Mouse (Mus musculus) megakaryocyte, embryonic 14.5 days (primary cell): ENCODE measurements around the gene Rplp1.

Experiments used
- FLI1 ChIP-seq: IDR thresholded peaks from 2 replicates; pipeline ENCODE4 v1.6.1; 2012; ENCODE audit warnings: low read length, inconsistent platforms, mixed read lengths
- GATA1 ChIP-seq: IDR thresholded peaks from 3 replicates; pipeline ENCODE4 v1.6.1; 2012; ENCODE audit warnings: mixed read lengths, low read length, inconsistent platforms, borderline replicate concordance

DNA sequence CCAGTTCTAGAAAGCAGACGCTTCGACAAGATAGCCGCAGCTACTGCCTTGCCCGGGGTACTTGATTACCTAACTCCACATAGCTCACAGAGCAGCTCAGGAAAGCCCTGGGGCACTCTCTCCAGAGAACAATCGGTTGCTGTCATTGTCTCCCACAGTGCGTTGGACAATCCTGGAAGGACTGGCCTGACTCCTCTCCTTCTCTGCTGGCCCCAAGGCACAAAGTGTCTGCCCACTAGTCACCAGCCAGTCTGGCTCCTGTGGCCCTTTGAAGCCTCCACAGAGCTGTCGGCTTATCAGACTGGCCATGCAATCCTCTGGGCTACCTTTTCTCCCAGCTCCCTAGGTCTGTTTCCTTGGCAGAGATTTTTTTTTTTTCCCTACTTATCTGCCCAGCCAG is 37.9 kb upstream of the Rplp1 start:
- no peak for TF ChIP-seq GATA1
- no peak for TF ChIP-seq FLI1
